Mouse (Mus musculus) limb, embryonic 11.5 days (tissue): Measurements from ENCODE around the gene Tmem229a. TPM values are rescaled to one million over a fixed set of nuclear protein-coding genes. Genes with fewer than 3 reads are reported as not detected.

Source experiments
- ATAC-seq: fragments of 200-750 bp; cut with Nextera tagmentation; 2 replicates; pipeline ENCODE4 v1.8.0; 2017; ENCODE audit warnings: low read depth; ENCODE audit not compliant: insufficient number of reproducible peaks, low FRiP score, low TSS enrichment
- DNase-seq: peaks from one replicate; pipeline ENCODE4 v3.0.0-alpha.2; 2015; ENCODE audit warnings: low spot score
- H3K27ac ChIP-seq: fragments of 300-500 bp; sonication (generic); replicated peaks from 2 replicates; pipeline ENCODE4 v1.5.1; 2014; ENCODE audit warnings: low read depth, mild to moderate bottlenecking, low read length
- H3K27me3 ChIP-seq: fragments of 300-500 bp; sonication (generic); 2 replicates; pipeline ENCODE4 v1.6.1; 2014; ENCODE audit warnings: mild to moderate bottlenecking, low read length, mixed read lengths; ENCODE audit not compliant: control insufficient read depth, insufficient read depth
- H3K36me3 ChIP-seq: fragments of 300-500 bp; sonication (generic); 2 replicates; pipeline ENCODE4 v1.6.1; 2014; ENCODE audit warnings: mild to moderate bottlenecking, low read length, moderate library complexity, mixed read lengths; ENCODE audit not compliant: control insufficient read depth, insufficient read depth
- H3K4me1 ChIP-seq: fragments of 300-500 bp; sonication (generic); 2 replicates; pipeline ENCODE4 v1.6.1; 2014; ENCODE audit warnings: low read length, mixed read lengths; ENCODE audit not compliant: control insufficient read depth, insufficient read depth
- H3K4me2 ChIP-seq: fragments of 300-500 bp; sonication (generic); 2 replicates; pipeline ENCODE4 v1.6.1; 2014; ENCODE audit warnings: low read depth, mild to moderate bottlenecking, moderate library complexity; ENCODE audit not compliant: severe bottlenecking
- H3K4me3 ChIP-seq: fragments of 300-500 bp; sonication (generic); 2 replicates; pipeline ENCODE4 v1.5.1; 2014; ENCODE audit warnings: low read depth, low read length
- H3K9ac ChIP-seq: fragments of 300-500 bp; sonication (generic); 2 replicates; pipeline ENCODE4 v1.6.1; 2014; ENCODE audit warnings: mild to moderate bottlenecking, low read length
- H3K9me3 ChIP-seq: fragments of 300-500 bp; sonication (generic); 2 replicates; pipeline ENCODE4 v1.6.1; 2016; ENCODE audit warnings: low read length; ENCODE audit not compliant: control insufficient read depth
- WGBS: fragments of 180-500 bp; shearing (Covaris S2); extraction: QIAGEN DNeasy Blood & Tissue Kit; methylation state at CpG from one replicate; pipeline ENCODE4 v1.1.7; 2014; 5-methylcytosine and 5-hydroxymethylcytosine counted together
- polyA plus RNA-seq: library from polyadenylated mRNA; unstranded; fragments of >200 nt; fragmentation: Nextera tagmentation; extraction: Ambion mirVana; gene quantifications from 2 replicates; pipeline ENCODE4 v1.2.1, GENCODE M21; 2014

Gene Tmem229a
- polyA plus RNA-seq, 1 experiment from 2014 or later: 0.73 TPM

DNA sequence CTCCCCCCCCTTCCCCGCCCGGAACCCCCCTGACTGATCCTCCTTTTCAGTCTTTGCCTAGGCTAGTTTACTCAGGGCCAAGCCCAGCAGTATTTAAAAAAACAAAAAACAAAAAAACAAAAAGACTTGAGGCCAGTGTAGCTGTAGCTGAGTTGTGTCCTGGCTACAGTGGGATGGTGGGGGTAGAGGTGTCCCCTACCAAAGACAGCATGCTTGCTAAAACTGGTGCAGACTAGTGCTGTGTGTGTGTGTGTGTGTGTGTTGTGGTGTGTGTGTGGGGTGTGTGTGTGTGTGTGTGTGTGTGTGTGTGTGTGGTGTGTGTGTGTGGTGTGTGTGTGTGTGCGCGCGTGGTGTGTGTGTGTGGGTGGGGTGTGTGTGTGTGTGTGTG lies 483 bp upstream of the Tmem229a start:
- Histone ChIP-seq H3K4me2 (peak overlapping the region; percentile 98), H3K4me3 (peak overlapping the region; percentile 55), H3K9me3 (no peaks in the 10 kb centered on the region), H3K36me3 (no peaks in the 10 kb centered on the region), H3K4me1 (no peaks in the 10 kb centered on the region), H3K27ac (no peak overlapping the region), H3K9ac (peak overlapping the region; percentile 63; the same call in 1 of the 2 replicates), H3K27me3 (no peaks in the 10 kb centered on the region)
- ATAC-seq (0 out of 2 replicates have a peak, but pooled peaks have one; percentile 4), DNase-seq (no peak)
- WGBS: 0% methylated on average over 2 of the region's 5 CpGs

- Histone ChIP-seq H3K4me2 (peak overlapping the region; percentile 98), H3K4me3 (peak overlapping the region; percentile 55), H3K27me3 (no peaks in the 10 kb centered on the region), H3K9ac (peak overlapping the region; percentile 63), H3K27ac (no peak overlapping the region), H3K36me3 (no peaks in the 10 kb centered on the region), H3K9me3 (no peaks in the 10 kb centered on the region), H3K4me1 (no peaks in the 10 kb centered on the region)
- WGBS: under 1% methylated on average over 88 of the region's 91 CpGs
- peak; percentile 77 for ATAC-seq
- DNase-seq: peak; percentile 75
These were observed 759 bp downstream of the Tmem229a start for GRCm38 (mm10) chr6:24955131-24955945.

- ATAC-seq (no peak), DNase-seq (no peak)
- Histone ChIP-seq H3K27me3 (no peaks in the 10 kb centered on the region), H3K9me3 (no peaks in the 10 kb centered on the region), H3K9ac (no peak overlapping the region), H3K4me2 (no peak overlapping the region), H3K4me3 (no peak overlapping the region), H3K36me3 (no peaks in the 10 kb centered on the region), H3K4me1 (no peaks in the 10 kb centered on the region), H3K27ac (no peak overlapping the region)
- 81% methylated on average over 5 of the region's 5 CpGs for WGBS
These were observed 2.0 kb downstream of the Tmem229a start for GRCm38 (mm10) chr6:24954126-24954525.

DNA sequence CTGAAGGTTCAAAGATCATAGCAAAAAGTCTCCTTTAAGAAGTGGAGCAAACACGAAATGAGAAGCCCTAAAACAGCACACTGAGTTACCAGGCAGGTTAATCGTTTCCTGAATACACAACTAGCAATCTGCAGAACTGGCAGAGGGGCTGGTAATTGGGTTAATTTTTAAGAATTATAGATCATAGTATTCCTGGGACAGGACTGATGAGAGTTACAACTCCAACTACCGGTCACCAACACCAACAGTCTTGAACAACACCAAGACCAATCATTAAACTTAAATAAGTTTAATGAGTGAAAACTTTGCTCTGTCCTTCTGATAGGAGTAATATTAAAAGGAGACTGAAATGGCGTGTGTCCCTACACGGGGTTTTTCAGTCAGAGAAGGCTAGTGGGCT lies 3.8 kb downstream of the Tmem229a start:
- H3K27me3 ChIP-seq: no peaks in the 10 kb centered on the region
- H3K36me3 ChIP-seq: no peaks in the 10 kb centered on the region
- H3K4me2 ChIP-seq: no peak overlapping the region
- no peaks in the 10 kb centered on the region for H3K9me3 ChIP-seq
- H3K9ac ChIP-seq: no peak overlapping the region
- WGBS: 85% methylated on average over 5 of the region's 5 CpGs
- DNase-seq (no peak), ATAC-seq (no peak)
- no peak overlapping the region for H3K4me3 ChIP-seq
- H3K27ac ChIP-seq: no peak overlapping the region
- no peaks in the 10 kb centered on the region for H3K4me1 ChIP-seq

GRCm38 (mm10) chr6:24950669-24951068 lies 5.4 kb downstream of the Tmem229a start:
- no peak overlapping the region for H3K27ac ChIP-seq
- H3K4me1 ChIP-seq: no peaks in the 10 kb centered on the region
- H3K36me3 ChIP-seq: no peaks in the 10 kb centered on the region
- WGBS: 86% methylated on average over 2 of the region's 2 CpGs
- no peak overlapping the region for H3K4me2 ChIP-seq
- H3K9ac ChIP-seq: no peak overlapping the region
- DNase-seq: no peak
- no peaks in the 10 kb centered on the region for H3K9me3 ChIP-seq
- H3K27me3 ChIP-seq: no peaks in the 10 kb centered on the region
- H3K4me3 ChIP-seq: no peak overlapping the region
- no peak for ATAC-seq

DNA sequence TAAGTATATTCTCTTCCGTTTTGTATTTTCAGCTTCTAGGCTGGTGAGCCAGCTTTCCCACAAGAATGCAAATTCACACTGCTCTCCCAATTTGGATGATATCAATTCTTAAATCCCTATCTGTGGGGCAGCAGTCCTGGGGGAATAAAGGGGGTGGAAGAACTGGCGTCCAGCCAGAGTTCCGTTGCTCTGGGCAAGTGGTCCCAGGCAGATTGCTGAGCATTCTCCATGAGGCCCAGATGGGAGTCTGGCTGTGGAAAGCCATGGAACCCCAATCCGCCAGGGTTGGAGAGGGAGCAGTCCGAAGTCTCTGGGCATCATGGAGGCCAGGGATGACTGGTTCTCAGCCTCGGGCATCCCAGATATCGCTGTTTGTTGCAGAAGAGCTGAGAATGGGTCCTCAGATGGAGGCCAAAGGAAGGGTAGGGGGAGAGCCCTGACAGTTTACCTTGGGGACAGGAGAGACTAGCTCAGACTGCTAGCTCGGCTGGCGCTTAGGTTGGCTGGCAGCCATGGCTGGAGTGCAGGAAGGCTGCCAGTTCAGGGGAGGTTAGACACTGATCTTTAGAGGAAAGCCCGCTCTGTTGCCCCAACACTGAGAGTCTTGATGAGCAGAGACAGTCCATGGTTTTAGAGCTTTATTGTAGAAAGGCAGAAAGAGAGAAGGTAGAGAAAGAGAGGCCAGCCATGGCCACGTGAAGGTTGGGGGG lies 30.9 kb downstream of the Tmem229a start:
- Histone ChIP-seq H3K27me3 (no peaks in the 10 kb centered on the region), H3K4me2 (no peak overlapping the region), H3K9ac (no peak overlapping the region), H3K4me3 (no peak overlapping the region), H3K4me1 (no peaks in the 10 kb centered on the region), H3K36me3 (no peaks in the 10 kb centered on the region), H3K9me3 (no peaks in the 10 kb centered on the region; the same call in 1 of the 2 replicates), H3K27ac (no peak overlapping the region)
- no peak for ATAC-seq
- 91% methylated on average over 11 of the region's 11 CpGs for WGBS
- no peak for DNase-seq

DNA sequence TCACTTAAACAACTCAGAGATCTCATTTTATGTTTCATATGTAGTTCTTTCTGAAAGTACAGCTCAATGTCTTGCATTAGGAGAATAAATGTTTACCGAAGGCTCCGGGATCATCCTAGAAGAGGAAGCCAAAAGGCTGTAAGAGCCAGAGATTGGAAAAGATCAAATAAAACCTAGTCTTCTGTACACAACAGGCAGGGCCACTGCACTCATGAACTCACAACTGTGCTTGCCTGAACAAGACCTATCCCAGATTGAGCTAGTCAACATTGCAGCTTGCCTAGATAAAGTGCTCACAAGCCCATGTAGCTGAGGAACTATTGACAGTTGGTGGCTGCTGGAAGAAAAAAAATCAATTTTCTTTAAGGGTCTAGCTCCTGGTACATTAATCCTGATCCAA lies 42.5 kb downstream of the Tmem229a start:
- no peak overlapping the region for H3K27ac ChIP-seq
- H3K4me3 ChIP-seq: no peak overlapping the region
- H3K4me2 ChIP-seq: no peak overlapping the region
- ATAC-seq (no peak), DNase-seq (no peak)
- no peaks in the 10 kb centered on the region for H3K4me1 ChIP-seq
- H3K9me3 ChIP-seq: no peaks in the 10 kb centered on the region
- 90% methylated on average over 2 of the region's 2 CpGs for WGBS
- no peak overlapping the region for H3K9ac ChIP-seq
- H3K27me3 ChIP-seq: no peaks in the 10 kb centered on the region
- H3K36me3 ChIP-seq: no peaks in the 10 kb centered on the region

- Histone ChIP-seq H3K9ac (no peak overlapping the region), H3K9me3 (no peaks in the 10 kb centered on the region), H3K4me3 (no peak overlapping the region), H3K4me2 (no peak overlapping the region), H3K36me3 (no peaks in the 10 kb centered on the region), H3K27me3 (no peaks in the 10 kb centered on the region), H3K4me1 (no peaks in the 10 kb centered on the region), H3K27ac (no peak overlapping the region)
- DNase-seq: no peak
- no peak for ATAC-seq
These were observed 45.4 kb downstream of the Tmem229a start for GRCm38 (mm10) chr6:24910728-24911105.
